Mouse (Mus musculus) limb, embryonic 12.5 days (tissue): ENCODE measurements around the gene Dcst1. TPM values are rescaled to one million over a fixed set of nuclear protein-coding genes. Genes with fewer than 3 reads are reported as not detected.

Experiments
- ATAC-seq: fragments of 200-750 bp; cut with Nextera tagmentation; 2 replicates; pipeline ENCODE4 v1.8.0; 2017; ENCODE audit warnings: low read depth, moderate TSS enrichment; ENCODE audit not compliant: insufficient number of reproducible peaks, insufficient read depth, low FRiP score, low TSS enrichment
- H3K27ac ChIP-seq: fragments of 300-500 bp; sonication (generic); 2 replicates; pipeline ENCODE4 v1.5.1; 2016; ENCODE audit warnings: mild to moderate bottlenecking, moderate library complexity
- H3K27me3 ChIP-seq: fragments of 300-500 bp; sonication (generic); 2 replicates; pipeline ENCODE4 v1.6.1; 2016; ENCODE audit warnings: mild to moderate bottlenecking, moderate library complexity
- H3K36me3 ChIP-seq: fragments of 300-500 bp; sonication (generic); 2 replicates; pipeline ENCODE4 v1.6.1; 2016; ENCODE audit warnings: mild to moderate bottlenecking, moderate library complexity
- H3K4me1 ChIP-seq: fragments of 300-500 bp; sonication (generic); replicated peaks from 2 replicates; pipeline ENCODE4 v1.6.1; 2016
- H3K4me2 ChIP-seq: fragments of 300-500 bp; sonication (generic); 2 replicates; pipeline ENCODE4 v1.6.1; 2016; ENCODE audit warnings: mild to moderate bottlenecking, moderate library complexity
- H3K4me3 ChIP-seq: fragments of 300-500 bp; sonication (generic); replicated peaks from 2 replicates; pipeline ENCODE4 v1.5.1; 2016; ENCODE audit warnings: mild to moderate bottlenecking
- H3K9ac ChIP-seq: fragments of 300-500 bp; sonication (generic); replicated peaks from 2 replicates; pipeline ENCODE4 v1.6.1; 2016; ENCODE audit warnings: mild to moderate bottlenecking, moderate library complexity
- H3K9me3 ChIP-seq: fragments of 300-500 bp; sonication (generic); 2 replicates; pipeline ENCODE4 v1.6.1; 2016; ENCODE audit warnings: mild to moderate bottlenecking, moderate library complexity
- WGBS: fragments of 180-500 bp; shearing (Covaris S2); methylation state at CpG from one replicate; pipeline ENCODE4 v1.1.7; 2016; 5-methylcytosine and 5-hydroxymethylcytosine counted together
- polyA plus RNA-seq: library from polyadenylated mRNA; unstranded; fragments of >200 nt; fragmentation: Nextera tagmentation; extraction: Ambion mirVana; gene quantifications from 2 replicates; pipeline ENCODE4 v1.2.1, GENCODE M21; 2016

Dcst1 gene
- polyA plus RNA-seq, 1 experiment from 2014 or later = 0.26 TPM

- no peaks in the 10 kb centered on the region for H3K36me3 ChIP-seq
- H3K4me1 ChIP-seq = peaks cover 15% of the 10 kb centered on the region
- H3K4me3 ChIP-seq = no peak overlapping the region
- no peak overlapping the region for H3K9ac ChIP-seq
- no peaks in the 10 kb centered on the region for H3K9me3 ChIP-seq
- WGBS = 87% methylated on average over 31 of the region's 31 CpGs
- no peak overlapping the region for H3K27ac ChIP-seq
- no peak for ATAC-seq
- no peak overlapping the region for H3K4me2 ChIP-seq
- H3K27me3 ChIP-seq = no peaks in the 10 kb centered on the region
Measured at GRCm38 (mm10) chr3:89379388-89380131, 14.5 kb upstream of the Dcst1 start.

GRCm38 (mm10) chr3:89378394-89379067 lies 13.5 kb upstream of the Dcst1 start:
- peak; percentile 82 for ATAC-seq
- Histone ChIP-seq H3K9ac (peak overlapping the region; percentile 76), H3K9me3 (no peaks in the 10 kb centered on the region), H3K4me3 (peak overlapping the region; percentile 60), H3K36me3 (no peaks in the 10 kb centered on the region), H3K27ac (peak overlapping the region; percentile 75), H3K4me2 (peak overlapping the region; percentile 80), H3K27me3 (no peaks in the 10 kb centered on the region), H3K4me1 (peaks cover 14% of the 10 kb centered on the region)
- WGBS = under 1% methylated on average over 26 of the region's 29 CpGs

GRCm38 (mm10) chr3:89377831-89378230 lies 12.8 kb upstream of the Dcst1 start:
- Histone ChIP-seq H3K4me1 (peaks cover 17% of the 10 kb centered on the region), H3K4me2 (peak overlapping the region; percentile 80), H3K27me3 (no peaks in the 10 kb centered on the region), H3K4me3 (peak overlapping the region; percentile 60), H3K9me3 (no peaks in the 10 kb centered on the region), H3K27ac (peak overlapping the region; percentile 75), H3K9ac (peak overlapping the region; percentile 76; the same call in 1 of the 2 replicates), H3K36me3 (no peaks in the 10 kb centered on the region)
- peak; percentile 23; the same call in 1 of the 2 replicates for ATAC-seq
- WGBS = 69% methylated on average over 4 of the region's 4 CpGs

- no peak overlapping the region for H3K9ac ChIP-seq
- no peaks in the 10 kb centered on the region for H3K36me3 ChIP-seq
- peaks cover 14% of the 10 kb centered on the region for H3K4me1 ChIP-seq
- H3K27me3 ChIP-seq = no peaks in the 10 kb centered on the region
- 42% methylated on average over 5 of the region's 5 CpGs for WGBS
- H3K9me3 ChIP-seq = no peaks in the 10 kb centered on the region
- no peak overlapping the region for H3K4me3 ChIP-seq
- H3K27ac ChIP-seq = no peak overlapping the region
- no peak overlapping the region for H3K4me2 ChIP-seq
- ATAC-seq = no peak
Measured at GRCm38 (mm10) chr3:89373581-89374231, 8.7 kb upstream of the Dcst1 start.

GRCm38 (mm10) chr3:89367338-89367737 lies 2.3 kb upstream of the Dcst1 start:
- no peaks in the 10 kb centered on the region for H3K9me3 ChIP-seq
- H3K27me3 ChIP-seq = 0 out of 2 replicates have a peak, but pooled peaks cover 4% of the 10 kb centered on the region
- H3K27ac ChIP-seq = no peak overlapping the region
- H3K4me2 ChIP-seq = no peak overlapping the region
- 48% methylated on average over 11 of the region's 11 CpGs for WGBS
- H3K4me1 ChIP-seq = peaks cover 6% of the 10 kb centered on the region
- ATAC-seq = no peak
- H3K4me3 ChIP-seq = no peak overlapping the region
- H3K9ac ChIP-seq = no peak overlapping the region
- H3K36me3 ChIP-seq = no peaks in the 10 kb centered on the region

- H3K27ac ChIP-seq = no peak overlapping the region
- no peak overlapping the region for H3K4me3 ChIP-seq
- H3K4me1 ChIP-seq = peaks cover 8% of the 10 kb centered on the region
- no peak for ATAC-seq
- H3K9ac ChIP-seq = 0 out of 2 replicates have a peak overlapping the region, but pooled peaks have one; percentile 27
- no peaks in the 10 kb centered on the region for H3K9me3 ChIP-seq
- no peaks in the 10 kb centered on the region for H3K36me3 ChIP-seq
- no peak overlapping the region for H3K4me2 ChIP-seq
- H3K27me3 ChIP-seq = 0 out of 2 replicates have a peak, but pooled peaks cover 4% of the 10 kb centered on the region
- WGBS = 61% methylated on average over 20 of the region's 20 CpGs
Measured at GRCm38 (mm10) chr3:89365486-89366414, 697 bp upstream of the Dcst1 start.

- no peaks in the 10 kb centered on the region for H3K9me3 ChIP-seq
- no peak overlapping the region for H3K4me2 ChIP-seq
- no peak overlapping the region for H3K27ac ChIP-seq
- no peak overlapping the region for H3K4me3 ChIP-seq
- no peak overlapping the region for H3K9ac ChIP-seq
- no peak for ATAC-seq
- H3K27me3 ChIP-seq = 0 out of 2 replicates have a peak, but pooled peaks cover 4% of the 10 kb centered on the region
- 71% methylated on average over 8 of the region's 8 CpGs for WGBS
- no peaks in the 10 kb centered on the region for H3K36me3 ChIP-seq
- H3K4me1 ChIP-seq = peaks cover 8% of the 10 kb centered on the region
Measured at GRCm38 (mm10) chr3:89364631-89365030, 422 bp downstream of the Dcst1 start.

GRCm38 (mm10) chr3:89361675-89362074 lies 3.4 kb downstream of the Dcst1 start, which contains the start of gene Dcst2:
Gene Dcst2, plus strand, starts transcription at chr3:89361975.
- Histone ChIP-seq H3K27ac (no peak within 1 kb of the TSS), H3K9ac (no peak within 1 kb of the TSS), H3K4me2 (no peak within 1 kb of the TSS), H3K4me1 (peaks cover 4% of the 10 kb centered on the region; the same call in 1 of the 2 replicates), H3K36me3 (no peaks in the 10 kb centered on the region), H3K9me3 (no peaks in the 10 kb centered on the region), H3K27me3 (peaks cover 16% of the 10 kb centered on the region; the same call in 1 of the 2 replicates), H3K4me3 (no peak within 1 kb of the TSS)
- no peak for ATAC-seq
- 84% methylated on average over 7 of the region's 7 CpGs for WGBS

- H3K4me3 ChIP-seq = no peak overlapping the region
- H3K4me1 ChIP-seq = peaks cover 4% of the 10 kb centered on the region; the same call in 1 of the 2 replicates
- 82% methylated on average over 3 of the region's 3 CpGs for WGBS
- H3K9ac ChIP-seq = no peak overlapping the region
- no peaks in the 10 kb centered on the region for H3K36me3 ChIP-seq
- H3K4me2 ChIP-seq = no peak overlapping the region
- no peak overlapping the region for H3K27ac ChIP-seq
- ATAC-seq = no peak
- H3K27me3 ChIP-seq = peaks cover 13% of the 10 kb centered on the region; the same call in 1 of the 2 replicates
- H3K9me3 ChIP-seq = no peaks in the 10 kb centered on the region
Measured at GRCm38 (mm10) chr3:89360237-89360636, 4.8 kb downstream of the Dcst1 start.

GRCm38 (mm10) chr3:89359630-89360029 lies 5.4 kb downstream of the Dcst1 start:
- Histone ChIP-seq H3K4me3 (no peak overlapping the region), H3K36me3 (no peaks in the 10 kb centered on the region), H3K27ac (no peak overlapping the region), H3K27me3 (peaks cover 12% of the 10 kb centered on the region; the same call in 1 of the 2 replicates), H3K4me2 (no peak overlapping the region), H3K9ac (no peak overlapping the region), H3K4me1 (peaks cover 8% of the 10 kb centered on the region), H3K9me3 (no peaks in the 10 kb centered on the region)
- 79% methylated on average over 6 of the region's 6 CpGs for WGBS
- no peak for ATAC-seq
